Mouse (Mus musculus): ENCODE measurements at regions not wholly inside any gene's neighbourhood (a gene's known extent, or its start where the extent isn't known, plus 50 kb on each side); places are given as distances from the start of the nearest gene placed in this dataset.

GRCm38 (mm10) chr14:31899906-31900305, 69.5 kb upstream of the Ankrd28 start:
- no peak for TF ChIP-seq USF1 (IDR thresholded peaks at IDR 0.05; ENCODE audit: low read depth)
- TF ChIP-seq CTCF (IDR thresholded peaks at IDR 0.05; ENCODE audit: control insufficient read depth, insufficient read depth, insufficient read length): no peak
- no peak for TF ChIP-seq CEBPB (IDR thresholded peaks at IDR 0.05; ENCODE audit: low read depth)
- TF ChIP-seq FOSL1 (IDR thresholded peaks at IDR 0.05; ENCODE audit: insufficient read depth, low read length, poor library complexity, severe bottlenecking): no peak
- no peak for TF ChIP-seq MAX (IDR thresholded peaks at IDR 0.05)
- no peak for TF ChIP-seq MYOG (IDR thresholded peaks at IDR 0.05; ENCODE audit: control insufficient read depth, extremely low read depth, insufficient read length)

All from C2C12 (cell line).